In genomic region chr19:6675586-6675985, GRCm38 (mm10) we compare ENCODE assay signal across 30 mouse cellular contexts.
DNase-seq lines count a peak whose midpoint lies in the region; ATAC-seq and TF ChIP-seq lines count a peak whose summit lies in the region.
"Had no signal": no experiment of that assay in that cellular context is flagged by ENCODE, and none has a peak within 500 bp of the region (broad histone marks: within the 10 kb centered on the region; RNA-seq: fewer than 3 reads in every experiment).

No protein-coding gene starts in this region.

- no peak overlapping the region for H3K4me3 ChIP-seq in midbrain, postnatal 0 days (ENCODE audit: low read depth, low read length)
- no peak overlapping the region for H3K4me3 ChIP-seq in midbrain, embryonic 13.5 days (replicated peaks)
- no peak overlapping the region for H3K4me3 ChIP-seq in ES-E14 (ENCODE audit: insufficient read depth in 1 of 2, low read depth in 1 of 2, low read length in 2 of 2, poor library complexity in 1 of 2, severe bottlenecking in 1 of 2)
- H3K4me3 ChIP-seq in embryonic facial prominence, embryonic 15.5 days (replicated peaks), result no peak overlapping the region
- H3K4me3 ChIP-seq in left cerebral cortex, adult 2 months, result no peak overlapping the region
- H3K4me3 ChIP-seq: erythroblast, embryonic 14.5 days; forebrain, embryonic 13.5 days; heart, adult 2 months; heart, embryonic 10.5 days; heart, embryonic 13.5 days had no signal

- in situ Hi-C loops in ES-E14 (cut with MboI; ENCODE audit: low sequenced_read_pairs in 2 of 2, unreplicated experiment in 2 of 2), result no loop called here

- H3K9me3 ChIP-seq in midbrain, postnatal 0 days (ENCODE audit: low read length), result no peaks in the 10 kb centered on the region
- H3K9me3 ChIP-seq in midbrain, embryonic 13.5 days, result no peaks in the 10 kb centered on the region
- H3K9me3 ChIP-seq in ES-E14 (ENCODE audit: control insufficient read depth, insufficient read depth, low read depth, low read length), result no peaks in the 10 kb centered on the region
- no peaks in the 10 kb centered on the region for H3K9me3 ChIP-seq in embryonic facial prominence, embryonic 15.5 days (replicated peaks)
- H3K9me3 ChIP-seq: forebrain, embryonic 13.5 days; heart, embryonic 10.5 days; heart, embryonic 13.5 days had no signal

- no peak for TF ChIP-seq CTCF in midbrain, postnatal 0 days (IDR thresholded peaks at IDR 0.05)
- no peak for TF ChIP-seq CTCF in left cerebral cortex, adult 2 months (IDR thresholded peaks at IDR 0.05)

- intact Hi-C loops in left cerebral cortex, adult 2 months (cut with DNase I), result no loop called here

- no peak overlapping the region for H3K9ac ChIP-seq in midbrain, postnatal 0 days (replicated peaks; ENCODE audit: low read length, poor library complexity, severe bottlenecking)
- no peak overlapping the region for H3K9ac ChIP-seq in midbrain, embryonic 13.5 days (replicated peaks)
- peak overlapping the region; percentile 58 for H3K9ac ChIP-seq in ES-E14 (ENCODE audit: insufficient read depth, low read depth, low read length, poor library complexity, severe bottlenecking)
- H3K9ac ChIP-seq in embryonic facial prominence, embryonic 15.5 days, result no peak overlapping the region
- H3K9ac ChIP-seq: forebrain, embryonic 13.5 days; heart, embryonic 13.5 days; hindbrain, embryonic 14.5 days had no signal

- 47% methylated on average over 3 of the region's 3 CpGs for WGBS in midbrain, postnatal 0 days
- 39% methylated on average over 3 of the region's 3 CpGs for WGBS in midbrain, embryonic 13.5 days
- 38% methylated on average over 3 of the region's 3 CpGs for WGBS in embryonic facial prominence, embryonic 15.5 days

- H3K4me2 ChIP-seq in midbrain, postnatal 0 days (ENCODE audit: low read depth, low read length, poor library complexity, severe bottlenecking), result no peak overlapping the region
- no peak overlapping the region for H3K4me2 ChIP-seq in midbrain, embryonic 13.5 days (replicated peaks)
- no peak overlapping the region for H3K4me2 ChIP-seq in embryonic facial prominence, embryonic 15.5 days (replicated peaks)
- H3K4me2 ChIP-seq: forebrain, embryonic 13.5 days; heart, embryonic 13.5 days; hindbrain, embryonic 14.5 days had no signal

- H3K27ac ChIP-seq in midbrain, postnatal 0 days (ENCODE audit: low read depth, low read length), result no peak overlapping the region
- H3K27ac ChIP-seq in midbrain, embryonic 13.5 days, result no peak overlapping the region
- H3K27ac ChIP-seq in ES-E14 (ENCODE audit: insufficient read depth, low read depth, low read length, poor library complexity, severe bottlenecking), result peak overlapping the region; percentile 98
- no peak overlapping the region for H3K27ac ChIP-seq in embryonic facial prominence, embryonic 15.5 days (replicated peaks)
- H3K27ac ChIP-seq in left cerebral cortex, adult 2 months, result no peak overlapping the region
- H3K27ac ChIP-seq: forebrain, embryonic 13.5 days; heart, adult 2 months; heart, embryonic 10.5 days; heart, embryonic 13.5 days; hindbrain, embryonic 14.5 days; hindbrain, postnatal 0 days had no signal

- ATAC-seq in midbrain, postnatal 0 days (ENCODE audit: low FRiP score), result 0 out of 2 replicates have a peak, but pooled peaks have one; percentile 13
- ATAC-seq in midbrain, embryonic 13.5 days, result no peak
- ATAC-seq in embryonic facial prominence, embryonic 15.5 days (ENCODE audit: insufficient number of reproducible peaks, low FRiP score, low TSS enrichment, low read depth), result peak; percentile 58; the same call in 1 of the 2 replicates
- ATAC-seq: forebrain, embryonic 13.5 days; forebrain, embryonic 16.5 days; hindbrain, postnatal 0 days; inflammation-experienced regulatory T-cells, adult 6 months; intestine, embryonic 16.5 days had no signal

- H3K4me1 ChIP-seq in midbrain, postnatal 0 days (ENCODE audit: insufficient read depth, low read length), result peaks cover 3% of the 10 kb centered on the region; the same call in 1 of the 2 replicates
- H3K4me1 ChIP-seq in midbrain, embryonic 13.5 days (replicated peaks), result peaks cover 8% of the 10 kb centered on the region
- peaks cover 10 to 44% of the 10 kb centered on the region in 2 experiments for H3K4me1 ChIP-seq in ES-E14 (ENCODE audit: control insufficient read depth in 2 of 2, insufficient read depth in 2 of 2, low read length in 2 of 2, poor library complexity in 1 of 2)
- H3K4me1 ChIP-seq in embryonic facial prominence, embryonic 15.5 days, result no peaks in the 10 kb centered on the region
- H3K4me1 ChIP-seq: forebrain, embryonic 13.5 days had no signal

- H3K36me3 ChIP-seq in midbrain, postnatal 0 days (ENCODE audit: insufficient read depth, low read length), result no peaks in the 10 kb centered on the region
- no peaks in the 10 kb centered on the region for H3K36me3 ChIP-seq in midbrain, embryonic 13.5 days
- no peaks in the 10 kb centered on the region for H3K36me3 ChIP-seq in ES-E14 (ENCODE audit: control insufficient read depth, insufficient read depth, low read length, poor library complexity, severe bottlenecking)
- H3K36me3 ChIP-seq in embryonic facial prominence, embryonic 15.5 days, result no peaks in the 10 kb centered on the region
- H3K36me3 ChIP-seq: heart, embryonic 10.5 days; heart, embryonic 13.5 days had no signal

- DNase-seq in midbrain, postnatal 0 days (ENCODE audit: low spot score), result no peak
- DNase-seq in ES-E14 (ENCODE audit: low read depth, low spot score) (peak; percentile 84), ZHBTc4 (ENCODE audit: low read depth, low spot score) (peak; percentile 90)
- DNase-seq in embryo, embryonic 10.5 days (ENCODE audit: low spot score), result no peak
- no peak for DNase-seq in left cerebral cortex, adult 2 months (ENCODE audit: extremely low spot score in 1 of 2, low spot score in 2 of 2)
- DNase-seq in ovary, postnatal 14 days (ENCODE audit: low spot score), result no peak
- DNase-seq: adrenal gland, adult 2 months; adrenal gland, postnatal 14 days; B cell, adult 2 months; cerebellum, adult 11-12 months; cerebellum, adult 8-10 months; cerebellum, postnatal 14 days; gastrocnemius, postnatal 10 days; gastrocnemius, postnatal 36 days; heart, adult 2 months; heart, postnatal 14 days; heart, postnatal 4 days; kidney, adult 18-20 months had no signal

- H3K27me3 ChIP-seq in midbrain, postnatal 0 days (ENCODE audit: insufficient read depth, low read length), result no peaks in the 10 kb centered on the region
- peaks cover 11% of the 10 kb centered on the region; the same call in 1 of the 2 replicates for H3K27me3 ChIP-seq in midbrain, embryonic 13.5 days
- H3K27me3 ChIP-seq in embryonic facial prominence, embryonic 15.5 days, result no peaks in the 10 kb centered on the region
- H3K27me3 ChIP-seq: CH12.LX; forebrain, embryonic 13.5 days had no signal

TF ChIP-seq in ES-E14, 5 proteins besides CTCF, POLR2A, EP300 and RAD21:
- TF ChIP-seq HCFC1 (IDR thresholded peaks at IDR 0.05; ENCODE audit: borderline replicate concordance, insufficient read depth, low read length), result peak; percentile 15; the same call in 1 of the 2 replicates
- no peak for TF ChIP-seq ZC3H11A (IDR thresholded peaks at IDR 0.05; ENCODE audit: borderline replicate concordance, low read depth, low read length)
TF ChIP-seq in ES-E14: peak in this region for 1.

Comparison
In these comparisons a context has a peak if more than half of its experiments do, and no peak if none do; other contexts are left out.
1. DNase-seq: peak in ES-E14 (single experiment) and ZHBTc4 (single experiment); none in midbrain, postnatal 0 days (single experiment), embryo, embryonic 10.5 days (single experiment), left cerebral cortex, adult 2 months (0 of 2) and ovary, postnatal 14 days (single experiment).